Mouse (Mus musculus) hindbrain, postnatal 0 days (tissue): Measurements from ENCODE around the gene Slc4a8. TPM values are rescaled to one million over a fixed set of nuclear protein-coding genes. Genes with fewer than 3 reads are reported as not detected.
A peak's percentile ranks its signal among the peaks of the same experiment; 100 is the strongest.

Source experiments
- ATAC-seq: fragments of 200-750 bp; cut with Nextera tagmentation; 2 replicates; pipeline ENCODE4 v1.8.0; 2017; ENCODE audit warnings: mild to moderate bottlenecking, moderate TSS enrichment, moderate library complexity
- DNase-seq: peaks from one replicate; pipeline ENCODE4 v3.0.0-alpha.2; 2015; ENCODE audit warnings: low spot score
- H3K27ac ChIP-seq: fragments of 300-500 bp; sonication (generic); 2 replicates; pipeline ENCODE4 v1.5.1; 2014; ENCODE audit warnings: mild to moderate bottlenecking
- H3K27me3 ChIP-seq: fragments of 300-500 bp; sonication (generic); 2 replicates; pipeline ENCODE4 v1.6.1; 2014; ENCODE audit warnings: low read length, mixed read lengths; ENCODE audit not compliant: insufficient read depth
- H3K36me3 ChIP-seq: fragments of 300-500 bp; sonication (generic); 2 replicates; pipeline ENCODE4 v1.6.1; 2014; ENCODE audit warnings: low read length, mixed read lengths; ENCODE audit not compliant: insufficient read depth
- H3K4me1 ChIP-seq: fragments of 300-500 bp; sonication (generic); 2 replicates; pipeline ENCODE4 v1.6.1; 2014; ENCODE audit warnings: antibody characterized with exemption, low read length, mixed read lengths; ENCODE audit not compliant: insufficient read depth
- H3K4me2 ChIP-seq: fragments of 300-500 bp; sonication (generic); 2 replicates; pipeline ENCODE4 v1.6.1; 2014; ENCODE audit warnings: low read depth, mild to moderate bottlenecking, low read length, moderate library complexity, mixed read lengths
- H3K4me3 ChIP-seq: fragments of 300-500 bp; sonication (generic); 2 replicates; pipeline ENCODE4 v1.5.1; 2014; ENCODE audit warnings: low read length
- H3K9ac ChIP-seq: fragments of 300-500 bp; sonication (generic); replicated peaks from 2 replicates; pipeline ENCODE4 v1.6.1; 2014; ENCODE audit warnings: mild to moderate bottlenecking, low read length, moderate library complexity, mixed read lengths
- H3K9me3 ChIP-seq: fragments of 300-500 bp; sonication (generic); 2 replicates; pipeline ENCODE4 v1.6.1; 2016; ENCODE audit warnings: low read length, mixed read lengths
- CTCF ChIP-seq: IDR thresholded peaks from 2 replicates; pipeline ENCODE4 v1.5.1; 2016; ENCODE audit warnings: antibody characterized with exemption, control low read depth, low read depth
- WGBS: fragments of 180-500 bp; shearing (Covaris S2); extraction: QIAGEN DNeasy Blood & Tissue Kit; methylation state at CpG from one replicate; pipeline ENCODE4 v1.1.7; 2014; 5-methylcytosine and 5-hydroxymethylcytosine counted together
- polyA plus RNA-seq: library from polyadenylated mRNA; unstranded; fragments of >200 nt; fragmentation: Nextera tagmentation; extraction: Ambion mirVana; gene quantifications from 2 replicates; pipeline ENCODE4 v1.2.1, GENCODE M21; 2015
- total RNA-seq: library from RNA; depleted of rRNA; stranded (reverse); fragments of >200 nt; gene quantifications from 2 replicates; pipeline ENCODE4 v1.2.3, GENCODE M21; 2014

Slc4a8 gene
- total and polyA plus RNA-seq, 2 experiments from 2014 or later, result 30.7 to 33.9 TPM

- TF ChIP-seq CTCF, result no peak
- DNase-seq, result no peak
- H3K4me2 ChIP-seq, result no peak overlapping the region
- peaks cover 3% of the 10 kb centered on the region; the same call in 1 of the 2 replicates for H3K4me1 ChIP-seq
- H3K36me3 ChIP-seq, result no peaks in the 10 kb centered on the region
- 58% methylated on average over 3 of the region's 3 CpGs for WGBS
- no peak overlapping the region for H3K27ac ChIP-seq
- ATAC-seq, result no peak
- H3K9ac ChIP-seq, result no peak overlapping the region
- no peak overlapping the region for H3K4me3 ChIP-seq
- no peaks in the 10 kb centered on the region for H3K9me3 ChIP-seq
- H3K27me3 ChIP-seq, result no peaks in the 10 kb centered on the region
Measured at GRCm38 (mm10) chr15:100755881-100756624, 5.5 kb upstream of the Slc4a8 start.

GRCm38 (mm10) chr15:100757527-100757978 lies 4.0 kb upstream of the Slc4a8 start:
- no peak for ATAC-seq
- Histone ChIP-seq H3K4me3 (no peak overlapping the region), H3K4me2 (0 out of 2 replicates have a peak overlapping the region, but pooled peaks have one; percentile 18)

GRCm38 (mm10) chr15:100759286-100759685 lies 2.3 kb upstream of the Slc4a8 start:
- no peaks in the 10 kb centered on the region for H3K9me3 ChIP-seq
- no peak overlapping the region for H3K4me3 ChIP-seq
- no peaks in the 10 kb centered on the region for H3K27me3 ChIP-seq
- H3K4me2 ChIP-seq, result no peak overlapping the region
- WGBS, result 85% methylated on average over 10 of the region's 10 CpGs
- no peak overlapping the region for H3K27ac ChIP-seq
- no peak overlapping the region for H3K9ac ChIP-seq
- ATAC-seq (no peak), DNase-seq (no peak)
- H3K4me1 ChIP-seq, result peaks cover 7% of the 10 kb centered on the region; the same call in 1 of the 2 replicates
- no peak for TF ChIP-seq CTCF
- H3K36me3 ChIP-seq, result no peaks in the 10 kb centered on the region

More at GRCm38 (mm10) chr15:100757527-100757978, 4.0 kb upstream of the Slc4a8 start:
- 3% methylated on average over 7 of the region's 7 CpGs for WGBS
- H3K9ac ChIP-seq, result no peak overlapping the region
- TF ChIP-seq CTCF, result peak; percentile 84
- H3K27ac ChIP-seq, result no peak overlapping the region
- H3K27me3 ChIP-seq, result no peaks in the 10 kb centered on the region
- H3K36me3 ChIP-seq, result no peaks in the 10 kb centered on the region
- peak; percentile 84 for DNase-seq
- H3K4me1 ChIP-seq, result peaks cover 4% of the 10 kb centered on the region; the same call in 1 of the 2 replicates
- H3K9me3 ChIP-seq, result no peaks in the 10 kb centered on the region

DNA sequence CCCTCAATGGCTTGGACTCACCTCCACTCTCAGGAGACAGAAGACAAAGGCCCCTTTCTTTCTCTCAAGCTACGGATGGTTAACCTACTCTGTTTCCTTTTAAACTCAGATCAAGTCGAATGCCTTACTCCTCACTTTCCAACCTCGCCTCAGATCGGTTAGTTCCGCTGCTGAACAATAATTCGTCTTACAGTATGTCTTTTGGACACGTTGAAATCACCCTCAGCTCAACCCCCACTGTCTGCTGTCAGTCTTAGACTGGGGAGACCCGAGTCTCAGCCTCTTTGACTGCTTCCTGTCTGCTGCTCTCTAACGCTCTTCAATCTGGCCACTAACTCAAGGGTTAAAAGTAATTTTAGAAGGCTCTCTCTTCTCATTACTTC lies 520 bp upstream of the Slc4a8 start:
- DNase-seq (no peak), ATAC-seq (peak; percentile 56)
- WGBS, result 5% methylated on average over 9 of the region's 9 CpGs
- Histone ChIP-seq H3K4me3 (peak overlapping the region; percentile 75), H3K27ac (peak overlapping the region; percentile 92), H3K9me3 (no peaks in the 10 kb centered on the region), H3K4me2 (peak overlapping the region; percentile 78), H3K4me1 (peaks cover 7% of the 10 kb centered on the region; the same call in 1 of the 2 replicates), H3K27me3 (no peaks in the 10 kb centered on the region), H3K36me3 (no peaks in the 10 kb centered on the region), H3K9ac (peak overlapping the region; percentile 78)
- no peak for TF ChIP-seq CTCF

- no peak for ATAC-seq
- H3K4me3 ChIP-seq, result peak overlapping the region; percentile 75
- H3K9ac ChIP-seq, result peak overlapping the region; percentile 78
- no peaks in the 10 kb centered on the region for H3K27me3 ChIP-seq
- H3K4me1 ChIP-seq, result peaks cover 7% of the 10 kb centered on the region; the same call in 1 of the 2 replicates
- no peak for TF ChIP-seq CTCF
- DNase-seq, result peak; percentile 17
- peak overlapping the region; percentile 78 for H3K4me2 ChIP-seq
- peak overlapping the region; percentile 92; the same call in 1 of the 2 replicates for H3K27ac ChIP-seq
- no peaks in the 10 kb centered on the region for H3K9me3 ChIP-seq
- WGBS, result 26% methylated on average over 8 of the region's 8 CpGs
- no peaks in the 10 kb centered on the region for H3K36me3 ChIP-seq
Measured at GRCm38 (mm10) chr15:100762649-100763048, 1.1 kb downstream of the Slc4a8 start.

GRCm38 (mm10) chr15:100764163-100764951 lies 2.8 kb downstream of the Slc4a8 start:
- H3K9me3 ChIP-seq, result no peaks in the 10 kb centered on the region
- WGBS, result 89% methylated on average over 16 of the region's 16 CpGs
- H3K27ac ChIP-seq, result no peak overlapping the region
- H3K4me3 ChIP-seq, result no peak overlapping the region
- H3K9ac ChIP-seq, result no peak overlapping the region
- DNase-seq (no peak), ATAC-seq (no peak)
- 0 out of 2 replicates have a peak, but pooled peaks cover 4% of the 10 kb centered on the region for H3K36me3 ChIP-seq
- H3K4me1 ChIP-seq, result peaks cover 7% of the 10 kb centered on the region; the same call in 1 of the 2 replicates
- no peak overlapping the region for H3K4me2 ChIP-seq
- no peak for TF ChIP-seq CTCF
- no peaks in the 10 kb centered on the region for H3K27me3 ChIP-seq
